ENCODE assay signal across 7 mouse cellular contexts in genomic region chr14:34661621-34662477, GRCm38 (mm10). TPM values are rescaled to one million over a fixed set of nuclear protein-coding genes. Genes with fewer than 3 reads are reported as not detected.
DNase-seq lines count a peak whose midpoint lies in the region.

No protein-coding gene starts in this region.

- DNase-seq in T-cell, adult 2 months (ENCODE audit: low spot score) = peak; percentile 57
- peak; percentile 23 for DNase-seq in c-Kit-positive CD71-negative TER-119-negative erythroid progenitor cells, embryonic 14.5 days (ENCODE audit: low read depth)
- peak; percentile 51 for DNase-seq in forebrain, embryonic 10.5 days (ENCODE audit: extremely low spot score, low spot score)
- peak; percentile 13 for DNase-seq in heart, postnatal 25 days (ENCODE audit: low spot score)
- peak; percentile 11 to 12 for DNase-seq in layer of hippocampus, postnatal 36 days
- DNase-seq in mesoderm, embryonic 11.5 days (ENCODE audit: low read depth, low spot score) = peak; percentile 34
- peak; percentile 69 to 70 for DNase-seq in spleen, postnatal 14 days (ENCODE audit: low spot score in 2 of 2)

- H3K27ac ChIP-seq in forebrain, embryonic 10.5 days = peak overlapping the region; percentile 69

- peak overlapping the region; percentile 62 for H3K4me3 ChIP-seq in forebrain, embryonic 10.5 days

- H3K36me3 ChIP-seq in forebrain, embryonic 10.5 days (replicated peaks) = no peaks in the 10 kb centered on the region

- intact Hi-C loops in heart, postnatal 25 days (cut with DNase I) = no loop called here

- peaks cover 61% of the 10 kb centered on the region for H3K27me3 ChIP-seq in forebrain, embryonic 10.5 days (ENCODE audit: poor library complexity, severe bottlenecking)

- WGBS in forebrain, embryonic 10.5 days = under 1% methylated on average over 39 of the region's 39 CpGs

- peaks cover 16% of the 10 kb centered on the region for H3K4me1 ChIP-seq in forebrain, embryonic 10.5 days

- no peaks in the 10 kb centered on the region; the same call in 1 of the 2 replicates for H3K9me3 ChIP-seq in forebrain, embryonic 10.5 days

RNA-seq across cellular contexts. Expression of gene Wapl, which starts 11.9 kb away (rescaled TPM):
- polyA plus RNA-seq in forebrain, embryonic 10.5 days (2016; fragmentation: Nextera tagmentation; extraction: Ambion mirVana) = 25.7 and 26.3 TPM in 2 replicates
- 10 to 100 TPM; 32.8 to 36.0 TPM for total RNA-seq in heart, postnatal 25 days (2021)
- total RNA-seq in layer of hippocampus, postnatal 36 days (2021) = 10 to 100 TPM; 54.3 to 54.6 TPM

Comparison
In these comparisons a context has a peak if more than half of its experiments do, and no peak if none do; other contexts are left out.
1. Peak in every context shown above with its lines: DNase-seq, H3K4me3 ChIP-seq and H3K27ac ChIP-seq.
2. DNase-seq: peak in every context shown above with its lines; median percentile 70 in spleen, postnatal 14 days; 57 in T-cell, adult 2 months; 51 in forebrain, embryonic 10.5 days; 34 in mesoderm, embryonic 11.5 days; 23 in c-Kit-positive CD71-negative TER-119-negative erythroid progenitor cells, embryonic 14.5 days; 13 in heart, postnatal 25 days; 12 in layer of hippocampus, postnatal 36 days.